Mouse (Mus musculus): ENCODE data around the gene Ercc6. TPM values are rescaled to one million over a fixed set of nuclear protein-coding genes. Genes with fewer than 3 reads are reported as not detected.

Gene Ercc6
- polyA plus RNA-seq (2012; rRNA removed), result 7.1 and 7.2 TPM in 2 replicates

GRCm38 (mm10) chr14:32513336-32514032 is at the start of gene Ercc6:
TSS of gene Ercc6 (plus strand) at chr14:32513521.
- peak; percentile 90 for DNase-seq (ENCODE audit: low spot score)

GRCm38 (mm10) chr14:32464601-32465505 is 48.5 kb upstream of the Ercc6 start, which contains the start of gene Slc18a3:
TSS of gene Slc18a3 (minus strand) at chr14:32464850.
- no peak for DNase-seq (ENCODE audit: low spot score)

GRCm38 (mm10) chr14:32465506-32465870 is 47.8 kb upstream of the Ercc6 start:
- no peak for DNase-seq (ENCODE audit: low spot score)

GRCm38 (mm10) chr14:32465889-32466288 is 47.4 kb upstream of the Ercc6 start, which contains the start of gene Chat:
TSS of gene Chat (minus strand) at chr14:32465989.
- DNase-seq (ENCODE audit: low spot score), result no peak

GRCm38 (mm10) chr14:32467606-32468005 is 45.7 kb upstream of the Ercc6 start:
- DNase-seq (ENCODE audit: low spot score), result peak; percentile 37

- no peak for DNase-seq (ENCODE audit: low spot score)
Measured at GRCm38 (mm10) chr14:32472996-32473395, 40.3 kb upstream of the Ercc6 start.

- no peak for DNase-seq (ENCODE audit: low spot score)
Measured at GRCm38 (mm10) chr14:32476559-32476958, 36.8 kb upstream of the Ercc6 start.

- no peak for DNase-seq (ENCODE audit: low spot score)
Measured at GRCm38 (mm10) chr14:32477581-32477980, 35.7 kb upstream of the Ercc6 start.

GRCm38 (mm10) chr14:32482061-32482460 is 31.3 kb upstream of the Ercc6 start:
- DNase-seq (ENCODE audit: low spot score), result no peak

GRCm38 (mm10) chr14:32492521-32492920 is 20.8 kb upstream of the Ercc6 start:
- DNase-seq (ENCODE audit: low spot score), result no peak

- DNase-seq (ENCODE audit: low spot score), result no peak
Measured at GRCm38 (mm10) chr14:32496115-32496850, 17.0 kb upstream of the Ercc6 start.

- DNase-seq (ENCODE audit: low spot score), result no peak
Measured at GRCm38 (mm10) chr14:32501303-32501702, 12.0 kb upstream of the Ercc6 start.

- no peak for DNase-seq (ENCODE audit: low spot score)
Measured at GRCm38 (mm10) chr14:32502764-32503688, 10.3 kb upstream of the Ercc6 start.

- no peak for DNase-seq (ENCODE audit: low spot score)
Measured at GRCm38 (mm10) chr14:32503897-32504296, 9.4 kb upstream of the Ercc6 start.

- no peak for DNase-seq (ENCODE audit: low spot score)
Measured at GRCm38 (mm10) chr14:32506329-32506728, 7.0 kb upstream of the Ercc6 start.

GRCm38 (mm10) chr14:32507216-32507615 is 6.1 kb upstream of the Ercc6 start:
- no peak for DNase-seq (ENCODE audit: low spot score)

- DNase-seq (ENCODE audit: low spot score), result no peak
Measured at GRCm38 (mm10) chr14:32508105-32508835, 5.1 kb upstream of the Ercc6 start.

- no peak for DNase-seq (ENCODE audit: low spot score)
Measured at GRCm38 (mm10) chr14:32509443-32509961, 3.8 kb upstream of the Ercc6 start.

- no peak for DNase-seq (ENCODE audit: low spot score)
Measured at GRCm38 (mm10) chr14:32512912-32513311, 409 bp upstream of the Ercc6 start.

- no peak for DNase-seq (ENCODE audit: low spot score)
Measured at GRCm38 (mm10) chr14:32516086-32516485, 2.8 kb downstream of the Ercc6 start.

All from urinary bladder, adult 2 months (tissue).